Mouse (Mus musculus) 416B (cell line): ENCODE measurements at regions not wholly inside any gene's neighbourhood (a gene's known extent, or its start where the extent isn't known, plus 50 kb on each side); places are given as distances from the start of the nearest gene placed in this dataset.

Experiments
- DNase-seq: peaks from one replicate; pipeline ENCODE4 v3.0.0; 2011; ENCODE audit warnings: low read depth

GRCm38 (mm10) chr2:178834986-178835385, 404.7 kb downstream of the Cdh26 start:
- no peak for DNase-seq

- DNase-seq: no peak
Measured at GRCm38 (mm10) chr2:178838571-178838970, 408.2 kb downstream of the Cdh26 start.

GRCm38 (mm10) chr2:178840975-178841374, 410.6 kb downstream of the Cdh26 start:
- DNase-seq: no peak

- DNase-seq: no peak
Measured at GRCm38 (mm10) chr2:178842595-178842994, 412.3 kb downstream of the Cdh26 start.

GRCm38 (mm10) chr2:178843458-178843857, 413.1 kb downstream of the Cdh26 start:
- DNase-seq: no peak

GRCm38 (mm10) chr2:178844561-178844960, 414.2 kb downstream of the Cdh26 start:
- DNase-seq: no peak

- no peak for DNase-seq
Measured at GRCm38 (mm10) chr2:178850320-178850719, 420.0 kb downstream of the Cdh26 start.

- no peak for DNase-seq
Measured at GRCm38 (mm10) chr2:178850769-178851168, 420.4 kb downstream of the Cdh26 start.

- no peak for DNase-seq
Measured at GRCm38 (mm10) chr2:178854012-178854411, 423.7 kb downstream of the Cdh26 start.

GRCm38 (mm10) chr2:178854760-178855159, 424.4 kb downstream of the Cdh26 start:
- no peak for DNase-seq

GRCm38 (mm10) chr2:178862620-178863019, 432.3 kb downstream of the Cdh26 start:
- no peak for DNase-seq

- no peak for DNase-seq
Measured at GRCm38 (mm10) chr2:178867086-178867485, 436.8 kb downstream of the Cdh26 start.

GRCm38 (mm10) chr2:178869160-178869559, 438.8 kb downstream of the Cdh26 start:
- DNase-seq: no peak

GRCm38 (mm10) chr2:178878436-178878835, 448.1 kb downstream of the Cdh26 start:
- no peak for DNase-seq

- no peak for DNase-seq
Measured at GRCm38 (mm10) chr2:178885686-178886085, 455.4 kb downstream of the Cdh26 start.

- no peak for DNase-seq
Measured at GRCm38 (mm10) chr2:178888704-178889103, 458.4 kb downstream of the Cdh26 start.

- DNase-seq: no peak
Measured at GRCm38 (mm10) chr2:178902397-178902796, 472.1 kb downstream of the Cdh26 start.

- DNase-seq: no peak
Measured at GRCm38 (mm10) chr2:178909325-178909724, 479.0 kb downstream of the Cdh26 start.

GRCm38 (mm10) chr2:178911646-178912045, 481.3 kb downstream of the Cdh26 start:
- no peak for DNase-seq

GRCm38 (mm10) chr2:178916316-178917033, 486.1 kb downstream of the Cdh26 start:
- no peak for DNase-seq

- DNase-seq: no peak
Measured at GRCm38 (mm10) chr2:178924456-178925115, 494.3 kb downstream of the Cdh26 start.

GRCm38 (mm10) chr2:178927038-178927660, 496.8 kb downstream of the Cdh26 start:
- DNase-seq: no peak

- no peak for DNase-seq
Measured at GRCm38 (mm10) chr2:178929033-178929432, 498.7 kb downstream of the Cdh26 start.
